Mouse (Mus musculus): ENCODE data around the gene Fnbp1.

DNA sequence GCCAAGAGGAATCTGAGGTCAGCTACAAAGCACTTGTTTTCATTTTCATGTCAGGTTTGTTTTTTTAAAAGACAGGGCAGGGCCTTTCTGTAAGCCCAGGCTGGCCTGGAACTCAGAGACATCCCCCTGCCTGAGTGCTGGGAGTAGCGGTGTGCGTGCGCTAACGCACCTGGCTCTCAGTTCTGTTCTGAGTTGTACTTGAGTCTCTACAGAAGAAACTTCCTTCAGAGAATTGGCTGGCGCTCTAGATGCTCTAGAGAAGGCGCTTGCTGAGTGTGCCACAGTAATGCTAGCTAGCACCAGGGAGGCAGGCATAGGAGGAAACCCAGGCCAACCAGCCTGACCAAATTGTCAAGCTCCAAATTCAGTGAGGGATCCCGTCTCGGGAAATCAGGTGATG lies 52.9 kb downstream of the Fnbp1 start:
- TF ChIP-seq CTCF (IDR thresholded peaks at IDR 0.05; ENCODE audit: borderline replicate concordance, extremely low read depth, insufficient read depth, insufficient read length) (no peak), POLR2A (IDR thresholded peaks at IDR 0.05; ENCODE audit: borderline replicate concordance, extremely low read depth, insufficient read depth, insufficient read length, poor library complexity, severe bottlenecking) (no peak)

All from brain, embryonic 14.5 days (tissue).